Mouse (Mus musculus) lung, postnatal 0 days (tissue): ENCODE measurements around the gene Sh3glb1.

Source experiments
- CTCF ChIP-seq: IDR thresholded peaks from 2 replicates; pipeline ENCODE4 v1.5.1; 2016; ENCODE audit warnings: antibody characterized with exemption, mild to moderate bottlenecking
- EP300 ChIP-seq: IDR thresholded peaks from 2 replicates; pipeline ENCODE4 v1.6.1; 2016; ENCODE audit warnings: antibody characterized with exemption, mild to moderate bottlenecking, control low read depth

DNA sequence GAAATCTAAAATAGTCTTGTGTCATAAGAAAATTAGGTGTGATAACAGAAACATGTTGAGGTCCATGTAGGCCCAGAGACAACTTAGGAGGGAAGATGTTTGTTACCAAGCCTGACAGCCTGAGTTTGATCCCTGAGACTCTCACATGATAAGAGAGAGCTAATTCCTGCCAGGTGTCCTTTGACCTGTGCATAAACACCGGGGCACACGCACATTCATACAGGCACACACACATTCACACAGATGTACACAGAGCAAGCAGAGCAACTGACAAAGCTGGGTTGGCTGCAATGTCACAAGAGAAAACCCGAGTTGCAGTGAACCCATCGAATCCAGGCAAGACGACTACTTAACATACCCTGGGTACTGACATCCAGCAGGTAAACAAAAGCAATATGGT lies 11.5 kb downstream of the Sh3glb1 start:
- TF ChIP-seq CTCF, result no peak
- no peak for TF ChIP-seq EP300
